Mouse (Mus musculus) midbrain, embryonic 13.5 days (tissue): ENCODE measurements around the gene Hrh2. TPM values are rescaled to one million over a fixed set of nuclear protein-coding genes. Genes with fewer than 3 reads are reported as not detected.

Experiments
- ATAC-seq: fragments of 200-750 bp; cut with Nextera tagmentation; 2 replicates; pipeline ENCODE4 v1.8.0; 2017; ENCODE audit warnings: mild to moderate bottlenecking, moderate TSS enrichment, moderate library complexity
- H3K27ac ChIP-seq: fragments of 300-500 bp; sonication (generic); 2 replicates; pipeline ENCODE4 v1.5.1; 2015; ENCODE audit warnings: inconsistent platforms, mild to moderate bottlenecking, moderate library complexity
- H3K27me3 ChIP-seq: fragments of 300-500 bp; sonication (generic); 2 replicates; pipeline ENCODE4 v1.6.1; 2015; ENCODE audit warnings: mild to moderate bottlenecking, inconsistent platforms
- H3K36me3 ChIP-seq: fragments of 300-500 bp; sonication (generic); 2 replicates; pipeline ENCODE4 v1.6.1; 2015; ENCODE audit warnings: mild to moderate bottlenecking, inconsistent platforms
- H3K4me1 ChIP-seq: fragments of 300-500 bp; sonication (generic); replicated peaks from 2 replicates; pipeline ENCODE4 v1.6.1; 2015; ENCODE audit warnings: inconsistent platforms
- H3K4me2 ChIP-seq: fragments of 300-500 bp; sonication (generic); replicated peaks from 2 replicates; pipeline ENCODE4 v1.6.1; 2015; ENCODE audit warnings: moderate library complexity, mild to moderate bottlenecking, inconsistent platforms
- H3K4me3 ChIP-seq: fragments of 300-500 bp; sonication (generic); replicated peaks from 2 replicates; pipeline ENCODE4 v1.5.1; 2015; ENCODE audit warnings: mild to moderate bottlenecking, inconsistent platforms
- H3K9ac ChIP-seq: fragments of 300-500 bp; sonication (generic); replicated peaks from 2 replicates; pipeline ENCODE4 v1.6.1; 2015; ENCODE audit warnings: mild to moderate bottlenecking, inconsistent platforms
- H3K9me3 ChIP-seq: fragments of 300-500 bp; sonication (generic); 2 replicates; pipeline ENCODE4 v1.6.1; 2016; ENCODE audit warnings: mild to moderate bottlenecking, inconsistent platforms
- WGBS: fragments of 180-500 bp; shearing (Covaris S2); methylation state at CpG from one replicate; pipeline ENCODE4 v1.1.7; 2015; 5-methylcytosine and 5-hydroxymethylcytosine counted together
- polyA plus RNA-seq: library from polyadenylated mRNA; unstranded; fragments of >200 nt; fragmentation: Nextera tagmentation; extraction: Ambion mirVana; gene quantifications from 2 replicates; pipeline ENCODE4 v1.2.1, GENCODE M21; 2015

Gene Hrh2
- polyA plus RNA-seq, 1 experiment from 2014 or later = 0.40 TPM

GRCm38 (mm10) chr13:54281149-54281548 is 89.2 kb downstream of the Hrh2 start:
- 0 out of 2 replicates have a peak overlapping the region, but pooled peaks have one; percentile 35 for H3K27ac ChIP-seq
- ATAC-seq = no peak
- peak overlapping the region; percentile 12; the same call in 1 of the 2 replicates for H3K4me2 ChIP-seq
- no peak overlapping the region for H3K4me3 ChIP-seq
- no peaks in the 10 kb centered on the region for H3K9me3 ChIP-seq
- no peaks in the 10 kb centered on the region for H3K36me3 ChIP-seq
- H3K9ac ChIP-seq = no peak overlapping the region
- peaks cover 27% of the 10 kb centered on the region for H3K4me1 ChIP-seq
- H3K27me3 ChIP-seq = no peaks in the 10 kb centered on the region
- 80% methylated on average over 7 of the region's 7 CpGs for WGBS

GRCm38 (mm10) chr13:54281623-54282022 is 89.7 kb downstream of the Hrh2 start:
- 26% methylated on average over 8 of the region's 8 CpGs for WGBS
- Histone ChIP-seq H3K36me3 (no peaks in the 10 kb centered on the region), H3K27ac (0 out of 2 replicates have a peak overlapping the region, but pooled peaks have one; percentile 35), H3K9ac (no peak overlapping the region), H3K4me2 (peak overlapping the region; percentile 12; the same call in 1 of the 2 replicates), H3K4me1 (peaks cover 27% of the 10 kb centered on the region), H3K4me3 (no peak overlapping the region), H3K9me3 (no peaks in the 10 kb centered on the region), H3K27me3 (no peaks in the 10 kb centered on the region)
- peak; percentile 18; the same call in 1 of the 2 replicates for ATAC-seq

- peak overlapping the region; percentile 11; the same call in 1 of the 2 replicates for H3K4me3 ChIP-seq
- ATAC-seq = peak; percentile 63
- peak overlapping the region; percentile 35 for H3K27ac ChIP-seq
Measured at GRCm38 (mm10) chr13:54282149-54282860, 90.4 kb downstream of the Hrh2 start.

GRCm38 (mm10) chr13:54282861-54283206 is 90.9 kb downstream of the Hrh2 start:
- WGBS = 2% methylated on average over 10 of the region's 10 CpGs
- H3K27me3 ChIP-seq = no peaks in the 10 kb centered on the region
- 0 out of 2 replicates have a peak overlapping the region, but pooled peaks have one; percentile 6 for H3K9ac ChIP-seq
- no peaks in the 10 kb centered on the region for H3K36me3 ChIP-seq
- ATAC-seq = peak; percentile 74
- peaks cover 27% of the 10 kb centered on the region for H3K4me1 ChIP-seq
- H3K27ac ChIP-seq = peak overlapping the region; percentile 35; the same call in 1 of the 2 replicates
- peak overlapping the region; percentile 45 for H3K4me2 ChIP-seq
- H3K4me3 ChIP-seq = peak overlapping the region; percentile 11; the same call in 1 of the 2 replicates
- no peaks in the 10 kb centered on the region for H3K9me3 ChIP-seq

More at GRCm38 (mm10) chr13:54282149-54282860, 90.4 kb downstream of the Hrh2 start:
- Histone ChIP-seq H3K27me3 (no peaks in the 10 kb centered on the region), H3K4me1 (peaks cover 27% of the 10 kb centered on the region), H3K9ac (no peak overlapping the region), H3K4me2 (peak overlapping the region; percentile 45), H3K36me3 (no peaks in the 10 kb centered on the region), H3K9me3 (no peaks in the 10 kb centered on the region)
- WGBS = 19% methylated on average over 17 of the region's 17 CpGs

Other genes starting within 250 kb of the Hrh2 start
- 1.2 and 2.0 TPM in 2 replicates for gene Drd1, start 136.4 kb upstream of the Hrh2 start, polyA plus RNA-seq
- gene Sfxn1, start 120.3 kb upstream of the Hrh2 start, polyA plus RNA-seq = 82.2 and 86.3 TPM in 2 replicates
- gene Cplx2, start 179.2 kb downstream of the Hrh2 start, polyA plus RNA-seq = 28.0 and 31.0 TPM in 2 replicates